Comparison of ENCODE assay signal across 16 mouse cellular contexts in genomic region chr4:138459775-138460174, GRCm38 (mm10). TPM values are rescaled to one million over a fixed set of nuclear protein-coding genes. Genes with fewer than 3 reads are reported as not detected.
DNase-seq lines count a peak whose midpoint lies in the region; ATAC-seq and TF ChIP-seq lines count a peak whose summit lies in the region.
"Had no signal": no experiment of that assay in that cellular context is flagged by ENCODE, and none has a peak within 500 bp of the region (broad histone marks: within the 10 kb centered on the region; RNA-seq: fewer than 3 reads in every experiment).

No protein-coding gene starts in this region.

- no peaks in the 10 kb centered on the region for H3K9me3 ChIP-seq in midbrain, embryonic 11.5 days (ENCODE audit: control insufficient read depth, low read length)
- no peaks in the 10 kb centered on the region for H3K9me3 ChIP-seq in midbrain, embryonic 16.5 days (replicated peaks; ENCODE audit: control insufficient read depth, low read length, poor library complexity, severe bottlenecking)
- no peaks in the 10 kb centered on the region for H3K9me3 ChIP-seq in liver, embryonic 15.5 days (replicated peaks)
- H3K9me3 ChIP-seq in forebrain, postnatal 0 days (ENCODE audit: low read length): no peaks in the 10 kb centered on the region
- H3K9me3 ChIP-seq: embryonic facial prominence, embryonic 13.5 days; heart, embryonic 15.5 days; hindbrain, embryonic 10.5 days had no signal

- no peaks in the 10 kb centered on the region for H3K27me3 ChIP-seq in midbrain, embryonic 11.5 days (ENCODE audit: control insufficient read depth, insufficient read depth, low read length)
- no peaks in the 10 kb centered on the region for H3K27me3 ChIP-seq in midbrain, embryonic 16.5 days (ENCODE audit: control insufficient read depth, insufficient read depth, low read depth, low read length)
- H3K27me3 ChIP-seq in liver, embryonic 15.5 days: peaks cover 89% of the 10 kb centered on the region
- H3K27me3 ChIP-seq in forebrain, postnatal 0 days (ENCODE audit: insufficient read depth, low read length): no peaks in the 10 kb centered on the region

- H3K9ac ChIP-seq in midbrain, embryonic 11.5 days (ENCODE audit: low read length): no peak overlapping the region
- H3K9ac ChIP-seq in midbrain, embryonic 16.5 days (ENCODE audit: low read depth, low read length): no peak overlapping the region
- no peak overlapping the region for H3K9ac ChIP-seq in liver, embryonic 15.5 days
- no peak overlapping the region for H3K9ac ChIP-seq in forebrain, postnatal 0 days
- H3K9ac ChIP-seq: embryonic facial prominence, embryonic 13.5 days; heart, embryonic 15.5 days had no signal

- TF ChIP-seq CTCF in forebrain, postnatal 0 days (IDR thresholded peaks at IDR 0.05; ENCODE audit: low read depth): no peak

- DNase-seq in midbrain, embryonic 11.5 days (ENCODE audit: low spot score, missing footprints): peak; percentile 56
- DNase-seq in kidney, adult 8-10 months: peak; percentile 83 to 91
- peak; percentile 74 to 91 for DNase-seq in kidney, postnatal 25 days
- DNase-seq in adrenal gland, adult 2 months: no peak
- DNase-seq in forebrain, postnatal 0 days: no peak
- no peak for DNase-seq in adrenal gland, adult 18-20 months (ENCODE audit: low spot score in 2 of 2)
- DNase-seq: adrenal gland, postnatal 10 days; cerebellum, adult 2 months; lung, postnatal 36 days; thymus, adult 18-20 months had no signal

- WGBS in midbrain, embryonic 11.5 days: 79% methylated on average over 6 of the region's 6 CpGs
- 80% methylated on average over 6 of the region's 6 CpGs for WGBS in midbrain, embryonic 16.5 days
- WGBS in liver, embryonic 15.5 days (ENCODE audit: insufficient replicate concordance): 56% methylated on average over 6 of the region's 6 CpGs
- WGBS in forebrain, postnatal 0 days: 77% methylated on average over 6 of the region's 6 CpGs

- H3K4me1 ChIP-seq in midbrain, embryonic 11.5 days (ENCODE audit: control insufficient read depth, insufficient read depth, low read length): peaks cover 41% of the 10 kb centered on the region
- H3K4me1 ChIP-seq in midbrain, embryonic 16.5 days (ENCODE audit: control insufficient read depth, insufficient read depth, low read length): peaks cover 49% of the 10 kb centered on the region
- H3K4me1 ChIP-seq in liver, embryonic 15.5 days (replicated peaks): peaks cover 25% of the 10 kb centered on the region
- H3K4me1 ChIP-seq in forebrain, postnatal 0 days (ENCODE audit: insufficient read depth): peaks cover 23% of the 10 kb centered on the region

- ATAC-seq in midbrain, embryonic 11.5 days (ENCODE audit: low FRiP score): no peak
- no peak for ATAC-seq in midbrain, embryonic 16.5 days
- ATAC-seq in liver, embryonic 15.5 days (ENCODE audit: insufficient read depth): peak; percentile 32
- no peak for ATAC-seq in forebrain, postnatal 0 days

- H3K4me2 ChIP-seq in midbrain, embryonic 11.5 days: no peak overlapping the region
- no peak overlapping the region for H3K4me2 ChIP-seq in midbrain, embryonic 16.5 days (ENCODE audit: low read length)
- peak overlapping the region; percentile 34 for H3K4me2 ChIP-seq in liver, embryonic 15.5 days
- H3K4me2 ChIP-seq in forebrain, postnatal 0 days (ENCODE audit: low read depth): no peak overlapping the region
- H3K4me2 ChIP-seq: embryonic facial prominence, embryonic 13.5 days; heart, embryonic 15.5 days had no signal

- no peak overlapping the region for H3K27ac ChIP-seq in midbrain, embryonic 11.5 days (ENCODE audit: low read depth, low read length)
- H3K27ac ChIP-seq in midbrain, embryonic 16.5 days (ENCODE audit: low read length): no peak overlapping the region
- no peak overlapping the region for H3K27ac ChIP-seq in liver, embryonic 15.5 days (replicated peaks)
- H3K27ac ChIP-seq in forebrain, postnatal 0 days (ENCODE audit: low read depth, low read length): no peak overlapping the region
- H3K27ac ChIP-seq: embryonic facial prominence, embryonic 13.5 days; heart, embryonic 15.5 days had no signal

- no peak overlapping the region for H3K4me3 ChIP-seq in midbrain, embryonic 11.5 days (ENCODE audit: low read depth, low read length)
- no peak overlapping the region for H3K4me3 ChIP-seq in midbrain, embryonic 16.5 days (ENCODE audit: low read depth, low read length)
- H3K4me3 ChIP-seq in liver, embryonic 15.5 days (replicated peaks): no peak overlapping the region
- H3K4me3 ChIP-seq in forebrain, postnatal 0 days (ENCODE audit: low read depth, low read length): no peak overlapping the region
- H3K4me3 ChIP-seq: embryonic facial prominence, embryonic 13.5 days; heart, embryonic 15.5 days; hindbrain, embryonic 10.5 days had no signal

- no peaks in the 10 kb centered on the region for H3K36me3 ChIP-seq in midbrain, embryonic 11.5 days (ENCODE audit: control insufficient read depth, insufficient read depth, low read length)
- H3K36me3 ChIP-seq in midbrain, embryonic 16.5 days (ENCODE audit: control insufficient read depth, insufficient read depth, low read length): no peaks in the 10 kb centered on the region; the same call in 1 of the 2 replicates
- no peaks in the 10 kb centered on the region for H3K36me3 ChIP-seq in liver, embryonic 15.5 days (replicated peaks)
- no peaks in the 10 kb centered on the region; the same call in 1 of the 2 replicates for H3K36me3 ChIP-seq in forebrain, postnatal 0 days (ENCODE audit: insufficient read depth)
- H3K36me3 ChIP-seq: embryonic facial prominence, embryonic 13.5 days; heart, embryonic 15.5 days; hindbrain, embryonic 10.5 days had no signal

RNA-seq across cellular contexts. Expression of gene Camk2n1, which starts 5.7 kb away (rescaled TPM):
- 6.0 and 6.1 TPM in 2 replicates for polyA plus RNA-seq in midbrain, embryonic 11.5 days (2014; fragmentation: Nextera tagmentation; extraction: Ambion mirVana)
- polyA plus RNA-seq in midbrain, embryonic 16.5 days (2015; fragmentation: Nextera tagmentation; extraction: Ambion mirVana): 18.2 and 18.7 TPM in 2 replicates
- 1.3 and 1.4 TPM in 2 replicates for polyA plus RNA-seq in liver, embryonic 15.5 days (2015; fragmentation: Nextera tagmentation; extraction: Ambion mirVana)
- 10 to 100 TPM; 24.4 to 26.4 TPM for total RNA-seq in adrenal gland, adult 2 months (2021)
- 30.9 and 69.4 TPM in 2 replicates for polyA plus RNA-seq in adrenal gland, adult 2 months (2012; rRNA removed)
- total RNA-seq in forebrain, postnatal 0 days (2014; rRNA removed): 45.9 and 48.3 TPM in 2 replicates
- 17.1 and 21.4 TPM in 2 replicates for polyA plus RNA-seq in forebrain, postnatal 0 days (2015; fragmentation: Nextera tagmentation; extraction: Ambion mirVana)
- total RNA-seq in adrenal gland, adult 18-20 months (2021): 10 to 100 TPM; 20.3 to 29.6 TPM
- total RNA-seq: common myeloid progenitor, adult 5-6 weeks had no signal

RNA-seq across cellular contexts. Expression of gene Mul1, which starts 25.3 kb away (rescaled TPM):
- polyA plus RNA-seq in midbrain, embryonic 11.5 days (2014; fragmentation: Nextera tagmentation; extraction: Ambion mirVana): 17.9 and 18.5 TPM in 2 replicates
- polyA plus RNA-seq in midbrain, embryonic 16.5 days (2015; fragmentation: Nextera tagmentation; extraction: Ambion mirVana): 18.3 and 20.1 TPM in 2 replicates
- polyA plus RNA-seq in liver, embryonic 15.5 days (2015; fragmentation: Nextera tagmentation; extraction: Ambion mirVana): 7.8 and 8.6 TPM in 2 replicates
- 10 to 100 TPM; 45.1 to 61.0 TPM for total RNA-seq in adrenal gland, adult 2 months (2021)
- polyA plus RNA-seq in adrenal gland, adult 2 months (2012; rRNA removed): 20.4 and 26.9 TPM in 2 replicates
- total RNA-seq in forebrain, postnatal 0 days (2014; rRNA removed): 30.1 and 32.4 TPM in 2 replicates
- 13.5 and 19.4 TPM in 2 replicates for polyA plus RNA-seq in forebrain, postnatal 0 days (2015; fragmentation: Nextera tagmentation; extraction: Ambion mirVana)
- 10 to 100 TPM; 56.3 to 59.3 TPM for total RNA-seq in adrenal gland, adult 18-20 months (2021)

Comparison
In these comparisons a context has a peak if more than half of its experiments do, and no peak if none do; other contexts are left out.
1. DNase-seq: peak in midbrain, embryonic 11.5 days (single experiment), kidney, adult 8-10 months (2 of 2) and kidney, postnatal 25 days (2 of 2); none in adrenal gland, adult 2 months (single experiment), forebrain, postnatal 0 days (single experiment) and adrenal gland, adult 18-20 months (0 of 2).